28 mouse cellular contexts compared by ENCODE assay signal in genomic region chr2:114879084-114879483, GRCm38 (mm10).
A peak's percentile ranks its signal among the peaks of the same experiment; 100 is the strongest.
DNase-seq lines count a peak whose midpoint lies in the region; ATAC-seq lines count a peak whose summit lies in the region.
"Had no signal": no experiment of that assay in that cellular context is flagged by ENCODE, and none has a peak within 500 bp of the region (broad histone marks: within the 10 kb centered on the region; RNA-seq: fewer than 3 reads in every experiment).

No protein-coding gene starts in this region.

- WGBS in forebrain, embryonic 14.5 days, result 42% methylated on average over 2 of the region's 2 CpGs
- WGBS in forebrain, embryonic 16.5 days, result 29% methylated on average over 2 of the region's 2 CpGs

- intact Hi-C loops in left cerebral cortex, postnatal 4 days (cut with DNase I), result no loop called here
- intact Hi-C loops in left cerebral cortex, postnatal 36 days (cut with DNase I), result no loop called here

- H3K27ac ChIP-seq in forebrain, embryonic 14.5 days (ENCODE audit: low read depth, low read length), result no peak overlapping the region
- no peak overlapping the region for H3K27ac ChIP-seq in forebrain, embryonic 16.5 days (ENCODE audit: low read length)
- H3K27ac ChIP-seq: embryonic facial prominence, embryonic 13.5 days; forebrain, embryonic 10.5 days; heart, adult 2 months; hindbrain, embryonic 15.5 days; intestine, embryonic 15.5 days; layer of hippocampus, adult 2 months; left cerebral cortex, adult 2 months; liver, embryonic 12.5 days; macrophage had no signal

- DNase-seq in forebrain, embryonic 14.5 days (ENCODE audit: low spot score), result peak; percentile 44
- DNase-seq in left cerebral cortex, postnatal 4 days, result peak; percentile 72
- no peak for DNase-seq in left cerebral cortex, postnatal 36 days (ENCODE audit: low spot score in 2 of 2)
- DNase-seq in right cerebral cortex, adult 18-20 months, result peak; percentile 0
- no peak for DNase-seq in right cerebral cortex, postnatal 14 days
- no peak for DNase-seq in adrenal gland, adult 18-20 months (ENCODE audit: low spot score in 2 of 2)
- DNase-seq: adrenal gland, postnatal 14 days; cerebellum, adult 18-20 months; forebrain, postnatal 0 days; heart, adult 2 months; heart, postnatal 4 days; kidney, adult 2 months; kidney, postnatal 36 days; liver, postnatal 0 days; thymus, postnatal 4 days had no signal

- ATAC-seq in forebrain, embryonic 14.5 days, result no peak
- no peak for ATAC-seq in forebrain, embryonic 16.5 days
- ATAC-seq: forebrain, postnatal 0 days; intestine, embryonic 15.5 days; liver, embryonic 12.5 days; liver, postnatal 0 days; lung, postnatal 0 days; Patski had no signal

- H3K36me3 ChIP-seq in forebrain, embryonic 14.5 days (ENCODE audit: control insufficient read depth, insufficient read depth, low read length), result no peaks in the 10 kb centered on the region
- no peaks in the 10 kb centered on the region for H3K36me3 ChIP-seq in forebrain, embryonic 16.5 days (ENCODE audit: control insufficient read depth, insufficient read depth)
- H3K36me3 ChIP-seq: embryonic facial prominence, embryonic 13.5 days; forebrain, embryonic 10.5 days; heart, embryonic 12.5 days; hindbrain, embryonic 15.5 days; intestine, embryonic 15.5 days; liver, embryonic 12.5 days had no signal

- no peak overlapping the region for H3K4me3 ChIP-seq in forebrain, embryonic 14.5 days (ENCODE audit: low read depth, low read length)
- H3K4me3 ChIP-seq in forebrain, embryonic 16.5 days (replicated peaks; ENCODE audit: low read length), result no peak overlapping the region
- H3K4me3 ChIP-seq: embryonic facial prominence, embryonic 13.5 days; forebrain, embryonic 10.5 days; heart, adult 2 months; heart, embryonic 12.5 days; hindbrain, embryonic 15.5 days; intestine, embryonic 15.5 days; layer of hippocampus, adult 2 months; left cerebral cortex, adult 2 months; liver, embryonic 12.5 days; myocyte had no signal

- H3K9ac ChIP-seq in forebrain, embryonic 14.5 days (ENCODE audit: low read length), result no peak overlapping the region
- no peak overlapping the region for H3K9ac ChIP-seq in forebrain, embryonic 16.5 days (replicated peaks; ENCODE audit: low read depth, low read length)
- H3K9ac ChIP-seq: embryonic facial prominence, embryonic 13.5 days; forebrain, postnatal 0 days; heart, embryonic 12.5 days; hindbrain, embryonic 15.5 days; intestine, embryonic 15.5 days; liver, embryonic 12.5 days; liver, postnatal 0 days had no signal

- peaks cover 3% of the 10 kb centered on the region; the same call in 1 of the 2 replicates for H3K4me1 ChIP-seq in forebrain, embryonic 14.5 days (ENCODE audit: control insufficient read depth, insufficient read depth, low read length)
- peaks cover 4% of the 10 kb centered on the region for H3K4me1 ChIP-seq in forebrain, embryonic 16.5 days (replicated peaks; ENCODE audit: control insufficient read depth, insufficient read depth, low read length)
- H3K4me1 ChIP-seq: embryonic facial prominence, embryonic 13.5 days; forebrain, embryonic 10.5 days; heart, embryonic 12.5 days; hindbrain, embryonic 15.5 days; intestine, embryonic 15.5 days; liver, embryonic 12.5 days had no signal

- H3K9me3 ChIP-seq in forebrain, embryonic 14.5 days (replicated peaks; ENCODE audit: control insufficient read depth, low read length), result no peaks in the 10 kb centered on the region
- no peaks in the 10 kb centered on the region for H3K9me3 ChIP-seq in forebrain, embryonic 16.5 days (ENCODE audit: control insufficient read depth, low read length)
- H3K9me3 ChIP-seq: embryonic facial prominence, embryonic 13.5 days; forebrain, embryonic 10.5 days; heart, embryonic 12.5 days; hindbrain, embryonic 15.5 days; intestine, embryonic 15.5 days; liver, embryonic 12.5 days had no signal

- H3K4me2 ChIP-seq in forebrain, embryonic 14.5 days (ENCODE audit: low read length), result no peak overlapping the region
- H3K4me2 ChIP-seq in forebrain, embryonic 16.5 days (ENCODE audit: low read length), result no peak overlapping the region
- H3K4me2 ChIP-seq: embryonic facial prominence, embryonic 13.5 days; heart, embryonic 12.5 days; hindbrain, embryonic 15.5 days; intestine, embryonic 15.5 days; liver, embryonic 12.5 days had no signal

- no peaks in the 10 kb centered on the region; the same call in 1 of the 2 replicates for H3K27me3 ChIP-seq in forebrain, embryonic 14.5 days (replicated peaks; ENCODE audit: control insufficient read depth, insufficient read depth, low read length)
- no peaks in the 10 kb centered on the region for H3K27me3 ChIP-seq in forebrain, embryonic 16.5 days (replicated peaks; ENCODE audit: control insufficient read depth, insufficient read depth, low read length)
- H3K27me3 ChIP-seq: embryonic facial prominence, embryonic 13.5 days; heart, embryonic 12.5 days; hindbrain, embryonic 15.5 days; intestine, embryonic 15.5 days; liver, embryonic 12.5 days; Patski had no signal

Comparison
In these comparisons a context has a peak if more than half of its experiments do, and no peak if none do; other contexts are left out.
1. DNase-seq: peak in forebrain, embryonic 14.5 days (single experiment), left cerebral cortex, postnatal 4 days (single experiment) and right cerebral cortex, adult 18-20 months (single experiment); none in left cerebral cortex, postnatal 36 days (0 of 2), right cerebral cortex, postnatal 14 days (single experiment) and adrenal gland, adult 18-20 months (0 of 2).